Mouse (Mus musculus) kidney, postnatal 36 days (tissue): ENCODE measurements around the gene Btbd35f3.
"Not testable (repeated sequence)": the region's sequence is repeated elsewhere in the genome, so short reads cannot be mapped to it uniquely, and the experiment has no call there.

Experiments used
- DNase-seq, 2 experiments: peaks; one replicate each; pipeline ENCODE4 v3.0.0; 2021 to 2022; ENCODE audit warnings: mixed read lengths in 2 of 2

The Btbd35f3 gene

DNA sequence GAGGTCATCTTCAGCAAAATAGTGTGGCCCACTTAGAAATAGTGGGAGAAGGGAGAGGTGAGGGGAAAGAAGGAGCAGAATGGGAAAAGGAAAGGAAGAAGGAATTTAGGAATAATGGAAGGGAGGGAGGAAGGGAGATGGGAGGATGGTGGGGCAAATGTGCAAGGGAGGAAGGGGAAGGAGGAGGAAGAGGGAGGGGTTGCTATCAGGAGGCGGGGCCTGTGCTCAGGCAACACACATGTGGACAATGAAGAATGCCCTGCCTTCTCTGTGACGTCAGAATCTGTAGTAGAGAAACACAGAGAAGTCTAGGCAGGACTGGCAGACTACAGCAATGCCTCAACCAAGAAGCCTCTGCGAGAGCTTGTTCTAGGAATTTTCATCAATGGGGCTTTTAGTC is at the start of gene Btbd35f3:
TSS of gene Btbd35f3 (plus strand) at position 301 of the 400 bp plus-strand sequence.
- not testable (repeated sequence) for DNase-seq
